Comparison of ENCODE assay signal across 26 mouse cellular contexts in the genomic region with DNA sequence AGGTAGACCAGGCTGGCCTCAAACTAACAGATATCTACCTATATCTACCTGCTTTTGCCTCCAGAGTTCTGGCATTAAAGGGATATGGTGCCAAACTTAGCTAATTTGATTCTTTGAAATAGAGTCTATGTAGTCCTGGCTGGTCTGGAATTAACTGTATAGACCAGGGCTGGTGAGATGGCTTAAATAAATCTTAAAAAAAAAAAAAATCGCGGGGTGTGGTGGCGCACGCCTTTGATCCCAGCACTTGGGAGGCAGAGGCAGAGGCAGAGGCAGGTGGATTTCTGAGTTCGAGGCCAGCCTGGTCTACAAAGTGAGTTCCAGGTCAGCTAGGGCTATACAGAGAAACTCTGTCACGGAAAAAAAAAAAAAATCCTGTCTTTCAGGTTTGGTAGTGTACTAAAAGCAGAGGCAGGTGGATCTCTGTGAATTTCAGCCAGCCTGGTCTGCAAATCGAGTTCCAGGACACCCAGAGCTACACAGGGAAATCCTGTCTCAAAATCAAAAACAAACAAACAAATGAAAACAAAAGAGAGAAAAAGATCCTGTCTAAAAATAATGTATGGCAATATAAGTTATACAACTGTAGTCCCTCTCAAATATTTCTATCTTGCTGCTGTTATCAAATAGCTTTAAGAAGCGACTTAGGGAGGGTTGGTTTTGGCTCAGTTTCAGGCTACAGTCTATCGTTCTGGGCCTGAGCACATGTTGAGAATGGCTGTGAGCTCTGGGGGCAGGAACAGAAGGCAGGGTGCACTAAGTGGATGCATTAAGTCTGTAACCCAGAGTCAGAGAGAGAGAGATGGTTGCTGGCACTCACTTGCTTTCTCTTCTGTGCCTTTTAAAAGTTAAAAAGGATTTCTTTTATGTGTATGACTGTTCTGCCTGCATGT. TPM values are rescaled to one million over a fixed set of nuclear protein-coding genes. Genes with fewer than 3 reads are reported as not detected.
A peak's percentile ranks its signal among the peaks of the same experiment; 100 is the strongest.
DNase-seq lines count a peak whose midpoint lies in the region; ATAC-seq and TF ChIP-seq lines count a peak whose summit lies in the region.
"Had no signal": no experiment of that assay in that cellular context is flagged by ENCODE, and none has a peak within 500 bp of the region (broad histone marks: within the 10 kb centered on the region; RNA-seq: fewer than 3 reads in every experiment).

No protein-coding gene starts in this region.

- WGBS in spleen, adult 2 months, result 57% methylated on average over 9 of the region's 9 CpGs
- 60% methylated on average over 9 of the region's 9 CpGs for WGBS in liver, embryonic 14.5 days (ENCODE audit: insufficient replicate concordance)

- H3K27me3 ChIP-seq in spleen, adult 2 months (ENCODE audit: control insufficient read depth, insufficient read depth, low read length), result no peaks in the 10 kb centered on the region
- no peaks in the 10 kb centered on the region for H3K27me3 ChIP-seq in liver, embryonic 14.5 days (ENCODE audit: control insufficient read depth, insufficient read depth, low read length)
- H3K27me3 ChIP-seq: embryonic facial prominence, embryonic 15.5 days; forebrain, embryonic 15.5 days; limb, embryonic 13.5 days; lung, embryonic 15.5 days; midbrain, embryonic 15.5 days; neural tube, embryonic 13.5 days; stomach, embryonic 15.5 days had no signal

- ATAC-seq in liver, embryonic 14.5 days (ENCODE audit: insufficient read depth), result no peak
- ATAC-seq in erythroblast, adult 5-6 weeks (replicated peaks; ENCODE audit: low FRiP score, poor library complexity, severe bottlenecking), result no peak
- ATAC-seq: forebrain, embryonic 15.5 days; hindbrain, postnatal 0 days; intestine, postnatal 0 days; midbrain, embryonic 15.5 days had no signal

- H3K4me1 ChIP-seq in spleen, adult 2 months (ENCODE audit: control insufficient read depth, insufficient read depth, insufficient read length), result peaks cover 5% of the 10 kb centered on the region; the same call in 1 of the 2 replicates
- H3K4me1 ChIP-seq in liver, embryonic 14.5 days (replicated peaks; ENCODE audit: control insufficient read depth in 2 of 2, insufficient read depth in 2 of 2, low read length in 1 of 2), result peaks cover 26 to 27% of the 10 kb centered on the region in 2 experiments

- DNase-seq in heart, adult 11 months, result peak; percentile 70
- DNase-seq in heart, postnatal 36 days, result no peak
- no peak for DNase-seq in spleen, adult 2 months (ENCODE audit: low read depth in 1 of 2, low spot score in 2 of 2)
- DNase-seq in spleen, postnatal 10 days (ENCODE audit: low spot score in 2 of 2), result no peak
- no peak for DNase-seq in liver, embryonic 14.5 days (ENCODE audit: low read depth in 3 of 3, low spot score in 3 of 3)
- no peak for DNase-seq in frontal cortex, adult 2 months (ENCODE audit: extremely low spot score in 1 of 2, low spot score in 1 of 2)
- DNase-seq in adrenal gland, adult (ENCODE audit: inconsistent age in 2 of 2, low spot score in 1 of 2), result no peak
- DNase-seq: adrenal gland, postnatal 14 days; cerebellum, adult 9-10 months; gastrocnemius, postnatal 10 days; heart, adult 18-20 months; kidney, postnatal 36 days; lung, postnatal 36 days had no signal

- intact Hi-C loops in heart, postnatal 36 days (cut with DNase I), result no loop called here

- TF ChIP-seq EP300 in liver, embryonic 14.5 days (IDR thresholded peaks at IDR 0.05; ENCODE audit: low read depth), result no peak

- peak overlapping the region; percentile 59 for H3K27ac ChIP-seq in spleen, adult 2 months (ENCODE audit: insufficient read depth, low read length)
- H3K27ac ChIP-seq in liver, embryonic 14.5 days, result peak overlapping the region; percentile 41
- H3K27ac ChIP-seq: embryonic facial prominence, embryonic 15.5 days; forebrain, embryonic 15.5 days; hindbrain, postnatal 0 days; limb, embryonic 13.5 days; lung, embryonic 15.5 days; midbrain, embryonic 15.5 days; neural tube, embryonic 13.5 days; stomach, embryonic 15.5 days had no signal

- H3K4me2 ChIP-seq in liver, embryonic 14.5 days (ENCODE audit: low read depth), result peak overlapping the region; percentile 1; the same call in 1 of the 2 replicates
- H3K4me2 ChIP-seq: embryonic facial prominence, embryonic 15.5 days; forebrain, embryonic 15.5 days; limb, embryonic 13.5 days; lung, embryonic 15.5 days; midbrain, embryonic 15.5 days; neural tube, embryonic 13.5 days; stomach, embryonic 15.5 days had no signal

- TF ChIP-seq CTCF in spleen, adult 2 months (IDR thresholded peaks at IDR 0.05; ENCODE audit: extremely low read depth, insufficient read depth, insufficient read length, insufficient replicate concordance), result no peak
- no peak for TF ChIP-seq CTCF in liver, embryonic 14.5 days (IDR thresholded peaks at IDR 0.05; ENCODE audit: low read depth)

- H3K9ac ChIP-seq in liver, embryonic 14.5 days (replicated peaks), result peak overlapping the region; percentile 23; the same call in 1 of the 2 replicates
- H3K9ac ChIP-seq: embryonic facial prominence, embryonic 15.5 days; forebrain, embryonic 15.5 days; limb, embryonic 13.5 days; lung, embryonic 15.5 days; midbrain, embryonic 15.5 days; neural tube, embryonic 13.5 days; stomach, embryonic 15.5 days had no signal

- no peaks in the 10 kb centered on the region for H3K36me3 ChIP-seq in spleen, adult 2 months (ENCODE audit: control insufficient read depth, insufficient read depth, low read length)
- H3K36me3 ChIP-seq in liver, embryonic 14.5 days (replicated peaks; ENCODE audit: control insufficient read depth, insufficient read depth, low read depth), result no peaks in the 10 kb centered on the region
- H3K36me3 ChIP-seq: embryonic facial prominence, embryonic 15.5 days; forebrain, embryonic 15.5 days; limb, embryonic 13.5 days; lung, embryonic 15.5 days; midbrain, embryonic 15.5 days; neural tube, embryonic 13.5 days; stomach, embryonic 15.5 days had no signal

- H3K9me3 ChIP-seq in liver, embryonic 14.5 days (ENCODE audit: control insufficient read depth, low read length), result no peaks in the 10 kb centered on the region
- H3K9me3 ChIP-seq: embryonic facial prominence, embryonic 15.5 days; forebrain, embryonic 15.5 days; limb, embryonic 13.5 days; lung, embryonic 15.5 days; midbrain, embryonic 15.5 days; neural tube, embryonic 13.5 days; stomach, embryonic 15.5 days had no signal

- no peak overlapping the region for H3K4me3 ChIP-seq in spleen, adult 2 months (ENCODE audit: extremely low read depth, insufficient read depth, insufficient read length)
- H3K4me3 ChIP-seq in liver, embryonic 14.5 days (ENCODE audit: insufficient read depth in 1 of 2, low read depth in 2 of 2, low read length in 2 of 2), result no peak overlapping the region
- H3K4me3 ChIP-seq: embryonic facial prominence, embryonic 15.5 days; forebrain, embryonic 15.5 days; limb, embryonic 13.5 days; lung, embryonic 15.5 days; midbrain, embryonic 15.5 days; neural tube, embryonic 13.5 days; stomach, embryonic 15.5 days had no signal

- TF ChIP-seq POLR2A in spleen, adult 2 months (IDR thresholded peaks at IDR 0.05; ENCODE audit: low read depth, low read length), result no peak

RNA-seq across cellular contexts. Expression of a gene that starts 1.6 kb away (rescaled TPM):
- total RNA-seq in heart, postnatal 36 days (2021), result 100 to 1,000 TPM; 190 to 198 TPM
- 141 and 143 TPM in 2 replicates for polyA plus RNA-seq in spleen, adult 2 months (2012; rRNA removed)
- polyA plus RNA-seq in liver, embryonic 14.5 days (2012; rRNA removed), result 222 and 368 TPM in 2 replicates
- 457 and 507 TPM in 2 replicates for polyA plus RNA-seq in liver, embryonic 14.5 days (2014; fragmentation: Nextera tagmentation; extraction: Ambion mirVana)
- polyA plus RNA-seq in frontal cortex, adult 2 months (2012; rRNA removed), result 121 and 126 TPM in 2 replicates
- total RNA-seq in erythroblast, adult 5-6 weeks (2015; ENCODE audit: low replicate concordance), result 169 and 187 TPM in 2 replicates
- 279 and 303 TPM in 2 replicates for total RNA-seq in erythroblast, adult 5-6 weeks (2017; ENCODE audit: low replicate concordance)

RNA-seq across cellular contexts. Expression of a gene that starts 35.7 kb away (rescaled TPM):
- total RNA-seq in heart, postnatal 36 days (2021), result not detected
- not detected in 2 replicates for polyA plus RNA-seq in spleen, adult 2 months (2012; rRNA removed)
- not detected in 2 replicates for polyA plus RNA-seq in liver, embryonic 14.5 days (2012; rRNA removed)
- polyA plus RNA-seq in liver, embryonic 14.5 days (2014; fragmentation: Nextera tagmentation; extraction: Ambion mirVana), result not detected in 2 replicates
- 0.08 TPM in 1 of 2 replicates, not detected in the other for polyA plus RNA-seq in frontal cortex, adult 2 months (2012; rRNA removed)
- not detected in 2 replicates for total RNA-seq in erythroblast, adult 5-6 weeks (2015; ENCODE audit: low replicate concordance)
- not detected in 2 replicates for total RNA-seq in erythroblast, adult 5-6 weeks (2017; ENCODE audit: low replicate concordance)
- total RNA-seq: adrenal gland, postnatal 14 days; gastrocnemius, postnatal 10 days; heart, adult 18-20 months; hindbrain, postnatal 0 days; left cerebral cortex, adult 18-20 months; left cerebral cortex, postnatal 25 days had no signal
- polyA plus RNA-seq: brain, embryonic 14.5 days had no signal

RNA-seq across cellular contexts. Expression of a gene that starts 39.9 kb away (rescaled TPM):
- total RNA-seq in heart, postnatal 36 days (2021), result under 1 TPM; 0.19 to 0.24 TPM
- polyA plus RNA-seq in spleen, adult 2 months (2012; rRNA removed), result 1.4 and 1.9 TPM in 2 replicates
- 1.2 and 2.0 TPM in 2 replicates for polyA plus RNA-seq in liver, embryonic 14.5 days (2012; rRNA removed)
- 2.9 and 3.5 TPM in 2 replicates for polyA plus RNA-seq in liver, embryonic 14.5 days (2014; fragmentation: Nextera tagmentation; extraction: Ambion mirVana)
- 24.3 and 26.8 TPM in 2 replicates for polyA plus RNA-seq in frontal cortex, adult 2 months (2012; rRNA removed)
- not detected in 2 replicates for total RNA-seq in erythroblast, adult 5-6 weeks (2015; ENCODE audit: low replicate concordance)
- 0.77 and 0.98 TPM in 2 replicates for total RNA-seq in erythroblast, adult 5-6 weeks (2017; ENCODE audit: low replicate concordance)
